Mouse (Mus musculus) hindbrain, embryonic 16.5 days (tissue): ENCODE measurements at regions not wholly inside any gene's neighbourhood (a gene's known extent, or its start where the extent isn't known, plus 50 kb on each side); places are given as distances from the start of the nearest gene placed in this dataset.

Source experiments
- ATAC-seq: fragments of 200-750 bp; cut with Nextera tagmentation; 2 replicates; pipeline ENCODE4 v1.8.0; 2017; ENCODE audit warnings: moderate TSS enrichment, moderate library complexity
- H3K27ac ChIP-seq: fragments of 300-500 bp; sonication (generic); 2 replicates; pipeline ENCODE4 v1.5.1; 2014; ENCODE audit warnings: low read depth, mild to moderate bottlenecking, control low read depth, low read length, moderate library complexity
- H3K27me3 ChIP-seq: fragments of 300-500 bp; sonication (generic); replicated peaks from 2 replicates; pipeline ENCODE4 v1.6.1; 2014; ENCODE audit warnings: low read length; ENCODE audit not compliant: control insufficient read depth, insufficient read depth
- H3K36me3 ChIP-seq: fragments of 300-500 bp; sonication (generic); 2 replicates; pipeline ENCODE4 v1.6.1; 2014; ENCODE audit warnings: mild to moderate bottlenecking, low read length, moderate library complexity, mixed read lengths; ENCODE audit not compliant: control insufficient read depth, insufficient read depth
- H3K4me1 ChIP-seq: fragments of 300-500 bp; sonication (generic); 2 replicates; pipeline ENCODE4 v1.6.1; 2014; ENCODE audit warnings: low read depth, low read length; ENCODE audit not compliant: control insufficient read depth, insufficient read depth
- H3K4me2 ChIP-seq: fragments of 300-500 bp; sonication (generic); 2 replicates; pipeline ENCODE4 v1.6.1; 2014; ENCODE audit warnings: mild to moderate bottlenecking, low read length, control low read depth, moderate library complexity
- H3K4me3 ChIP-seq: fragments of 300-500 bp; sonication (generic); 2 replicates; pipeline ENCODE4 v1.5.1; 2014; ENCODE audit warnings: mild to moderate bottlenecking, low read length, control low read depth, moderate library complexity
- H3K9ac ChIP-seq: fragments of 300-500 bp; sonication (generic); 2 replicates; pipeline ENCODE4 v1.6.1; 2014; ENCODE audit warnings: low read depth, mild to moderate bottlenecking, control low read depth, low read length, moderate library complexity
- H3K9me3 ChIP-seq: fragments of 300-500 bp; sonication (generic); 2 replicates; pipeline ENCODE4 v1.6.1; 2014; ENCODE audit warnings: mild to moderate bottlenecking, low read length, moderate library complexity; ENCODE audit not compliant: control insufficient read depth
- WGBS: fragments of 180-500 bp; shearing (Covaris S2); extraction: QIAGEN DNeasy Blood & Tissue Kit; methylation state at CpG from one replicate; pipeline ENCODE4 v1.1.7; 2014; 5-methylcytosine and 5-hydroxymethylcytosine counted together

DNA sequence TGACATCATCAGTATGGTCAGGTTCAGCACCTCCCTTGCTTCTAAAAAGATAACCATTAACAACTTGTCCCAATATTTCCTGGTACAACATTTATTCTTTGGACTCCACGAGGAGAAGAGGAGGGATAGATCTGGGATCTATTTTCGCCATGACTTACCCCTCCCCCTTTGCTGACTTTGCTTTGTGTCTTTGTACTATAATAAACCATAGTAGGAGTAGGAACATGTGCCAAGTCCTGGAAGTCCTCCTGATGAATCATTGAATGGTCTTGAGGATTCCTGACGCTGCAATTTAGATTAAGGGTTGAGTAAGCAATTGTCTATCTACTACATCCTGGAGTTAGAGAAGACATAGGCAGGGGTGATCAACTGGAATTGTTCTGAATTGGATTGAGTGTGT, 71.2 kb downstream of the Rbm11 start:
- no peaks in the 10 kb centered on the region for H3K9me3 ChIP-seq
- H3K4me3 ChIP-seq, result no peak overlapping the region
- H3K36me3 ChIP-seq, result no peaks in the 10 kb centered on the region
- H3K9ac ChIP-seq, result no peak overlapping the region
- no peaks in the 10 kb centered on the region for H3K27me3 ChIP-seq
- no peaks in the 10 kb centered on the region for H3K4me1 ChIP-seq
- H3K27ac ChIP-seq, result no peak overlapping the region
- WGBS, result 81% methylated on average over 3 of the region's 3 CpGs
- H3K4me2 ChIP-seq, result no peak overlapping the region
- no peak for ATAC-seq

DNA sequence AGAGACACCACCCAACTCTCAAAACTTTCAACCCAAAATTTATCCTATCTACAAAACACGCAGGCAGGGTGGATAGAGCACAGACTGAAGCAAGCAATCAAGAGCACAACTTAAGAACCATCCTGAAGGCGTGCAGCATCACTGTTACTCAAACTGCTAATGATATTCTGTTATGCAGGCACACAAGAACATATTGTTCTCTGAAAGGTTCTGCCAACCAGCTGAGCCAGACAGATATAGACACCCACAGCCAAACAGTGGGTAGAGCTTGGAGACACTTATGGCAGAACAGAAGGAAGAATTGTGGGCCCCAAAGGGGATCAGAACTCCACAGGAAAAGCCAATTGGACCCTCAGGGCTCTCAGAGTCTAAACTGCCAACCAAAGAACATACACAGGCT, 74.9 kb downstream of the Rbm11 start:
- 90% methylated on average over 2 of the region's 2 CpGs for WGBS
- H3K36me3 ChIP-seq, result no peaks in the 10 kb centered on the region

DNA sequence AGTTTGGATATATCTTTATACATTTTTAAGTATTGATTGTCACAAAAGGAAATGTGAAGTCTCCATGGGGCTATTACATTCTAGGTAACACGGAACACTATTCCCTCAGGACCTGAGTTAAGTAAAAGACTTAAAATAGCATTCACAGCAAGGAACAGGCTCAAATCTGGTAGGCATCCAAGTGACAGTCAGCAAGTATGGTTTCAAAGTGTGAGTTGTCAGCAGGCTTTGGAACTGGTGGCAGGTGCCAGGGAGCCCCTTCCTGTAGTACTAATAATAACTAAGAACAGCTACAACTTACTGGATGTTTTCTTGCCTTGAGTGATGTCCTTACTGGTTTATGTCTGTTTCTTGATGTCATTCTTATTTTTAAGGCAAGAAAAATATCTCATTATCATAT, 79.5 kb downstream of the Rbm11 start:
- no peaks in the 10 kb centered on the region for H3K9me3 ChIP-seq
- no peaks in the 10 kb centered on the region for H3K4me1 ChIP-seq
- 69% methylated on average over 1 of the region's 1 CpGs for WGBS
- H3K9ac ChIP-seq, result no peak overlapping the region
- no peak overlapping the region for H3K4me2 ChIP-seq
- ATAC-seq, result no peak
- H3K27ac ChIP-seq, result no peak overlapping the region
- H3K4me3 ChIP-seq, result no peak overlapping the region
- no peaks in the 10 kb centered on the region for H3K27me3 ChIP-seq
- H3K36me3 ChIP-seq, result no peaks in the 10 kb centered on the region

More for the DNA sequence above, 74.9 kb downstream of the Rbm11 start:
- Histone ChIP-seq H3K9me3 (no peaks in the 10 kb centered on the region), H3K27me3 (no peaks in the 10 kb centered on the region), H3K4me3 (no peak overlapping the region), H3K27ac (no peak overlapping the region), H3K4me2 (no peak overlapping the region), H3K4me1 (no peaks in the 10 kb centered on the region), H3K9ac (no peak overlapping the region)
- no peak for ATAC-seq

DNA sequence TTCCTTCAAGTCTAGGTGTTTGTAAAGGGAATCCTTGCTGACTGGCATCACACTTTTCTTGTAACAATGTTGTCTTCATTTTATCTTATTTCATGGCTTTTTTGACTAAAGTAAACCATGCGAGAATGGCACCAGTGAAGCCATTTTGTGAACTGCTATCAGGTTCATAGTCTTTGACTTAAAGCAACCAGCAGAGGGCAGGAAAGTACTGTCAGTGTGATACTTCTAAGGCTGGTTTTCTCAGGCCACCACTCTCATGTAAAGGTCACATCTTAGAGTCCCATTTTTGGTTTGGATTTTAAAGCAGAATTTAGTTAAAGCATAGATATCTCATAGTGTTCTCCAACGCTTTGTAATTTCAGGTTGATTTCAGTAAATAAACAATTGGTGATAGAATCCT, 83.2 kb downstream of the Rbm11 start:
- Histone ChIP-seq H3K36me3 (no peaks in the 10 kb centered on the region), H3K9ac (no peak overlapping the region), H3K27me3 (no peaks in the 10 kb centered on the region), H3K27ac (no peak overlapping the region), H3K4me3 (no peak overlapping the region), H3K4me1 (no peaks in the 10 kb centered on the region), H3K9me3 (no peaks in the 10 kb centered on the region), H3K4me2 (no peak overlapping the region)
- ATAC-seq, result peak; percentile 72; the same call in 1 of the 2 replicates
- WGBS, result 64% methylated on average over 2 of the region's 2 CpGs

DNA sequence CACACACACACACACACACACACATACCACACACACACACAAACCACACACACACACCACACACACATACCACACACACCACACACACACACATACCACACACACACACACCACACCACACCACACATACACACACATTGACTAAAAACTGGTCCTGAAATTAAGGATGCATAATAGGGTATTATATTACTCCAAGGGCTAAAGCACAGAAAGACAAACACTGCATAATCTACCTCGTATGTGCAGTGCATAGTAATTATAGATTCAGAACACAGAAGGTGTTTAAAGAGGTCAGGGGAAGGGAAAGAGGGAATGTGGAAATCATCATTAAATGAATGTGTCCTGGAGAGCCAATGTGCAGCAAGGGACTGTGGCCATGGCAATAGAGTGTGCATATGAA, 84.5 kb downstream of the Rbm11 start:
- Histone ChIP-seq H3K36me3 (no peaks in the 10 kb centered on the region), H3K9me3 (no peaks in the 10 kb centered on the region), H3K9ac (no peak overlapping the region), H3K4me1 (no peaks in the 10 kb centered on the region), H3K4me3 (no peak overlapping the region), H3K27ac (no peak overlapping the region), H3K27me3 (no peaks in the 10 kb centered on the region), H3K4me2 (no peak overlapping the region)
- peak; percentile 20; the same call in 1 of the 2 replicates for ATAC-seq
- WGBS, result 41% methylated on average over 1 of the region's 1 CpGs
